Mouse (Mus musculus): ENCODE results near the gene Gm10260.

- TF ChIP-seq GATA1 (IDR thresholded peaks at IDR 0.05; ENCODE audit: low read length) (no peak), TAL1 (IDR thresholded peaks at IDR 0.05; ENCODE audit: low read length) (no peak)
These were observed at the start of gene Gm10260 for GRCm38 (mm10) chr13:97760532-97760931.
